8 mouse cellular contexts compared by ENCODE assay signal in genomic region chr1:60567321-60567720, GRCm38 (mm10). TPM values are rescaled to one million over a fixed set of nuclear protein-coding genes. Genes with fewer than 3 reads are reported as not detected.
DNase-seq lines count a peak whose midpoint lies in the region; ATAC-seq lines count a peak whose summit lies in the region.

No protein-coding gene starts in this region.

- peak overlapping the region; percentile 97 for H3K27ac ChIP-seq in heart, embryonic 11.5 days (ENCODE audit: low read depth, low read length)
- H3K27ac ChIP-seq in forebrain, embryonic 16.5 days (ENCODE audit: low read length) = peak overlapping the region; percentile 95
- peak overlapping the region; percentile 77 for H3K27ac ChIP-seq in liver, embryonic 15.5 days (replicated peaks)

- peak overlapping the region; percentile 79 for H3K4me2 ChIP-seq in heart, embryonic 11.5 days
- peak overlapping the region; percentile 57 for H3K4me2 ChIP-seq in forebrain, embryonic 16.5 days (ENCODE audit: low read length)
- peak overlapping the region; percentile 70 for H3K4me2 ChIP-seq in liver, embryonic 15.5 days

- H3K4me1 ChIP-seq in heart, embryonic 11.5 days (ENCODE audit: control insufficient read depth, insufficient read depth, low read length) = peaks cover 11% of the 10 kb centered on the region; the same call in 1 of the 2 replicates
- H3K4me1 ChIP-seq in forebrain, embryonic 16.5 days (replicated peaks; ENCODE audit: control insufficient read depth, insufficient read depth, low read length) = peaks cover 6% of the 10 kb centered on the region
- H3K4me1 ChIP-seq in liver, embryonic 15.5 days (replicated peaks) = peaks cover 9% of the 10 kb centered on the region; the same call in 1 of the 2 replicates

- H3K36me3 ChIP-seq in heart, embryonic 11.5 days (ENCODE audit: control insufficient read depth, insufficient read depth, low read length) = no peaks in the 10 kb centered on the region
- H3K36me3 ChIP-seq in forebrain, embryonic 16.5 days (ENCODE audit: control insufficient read depth, insufficient read depth) = no peaks in the 10 kb centered on the region
- H3K36me3 ChIP-seq in liver, embryonic 15.5 days (replicated peaks) = no peaks in the 10 kb centered on the region

- DNase-seq in heart, postnatal 14 days = no peak
- peak; percentile 22 for DNase-seq in CD4-positive helper T cell, adult 2 months (ENCODE audit: low read depth, low spot score)
- no peak for DNase-seq in gastrocnemius, postnatal 25 days
- DNase-seq in ovary, postnatal 36 days (ENCODE audit: low spot score) = no peak
- no peak for DNase-seq in spleen, postnatal 14 days (ENCODE audit: low spot score in 2 of 2)

- peak overlapping the region; percentile 98 for H3K9ac ChIP-seq in heart, embryonic 11.5 days (ENCODE audit: low read depth, low read length)
- peak overlapping the region; percentile 87 for H3K9ac ChIP-seq in forebrain, embryonic 16.5 days (replicated peaks; ENCODE audit: low read depth, low read length)
- peak overlapping the region; percentile 43; the same call in 1 of the 2 replicates for H3K9ac ChIP-seq in liver, embryonic 15.5 days

- H3K4me3 ChIP-seq in heart, embryonic 11.5 days (ENCODE audit: low read depth, low read length) = peak overlapping the region; percentile 100
- peak overlapping the region; percentile 62 for H3K4me3 ChIP-seq in forebrain, embryonic 16.5 days (replicated peaks; ENCODE audit: low read length)
- peak overlapping the region; percentile 69 for H3K4me3 ChIP-seq in liver, embryonic 15.5 days (replicated peaks)

- intact Hi-C loops in heart, postnatal 14 days (cut with DNase I) = loop anchor here (2.0 to 10.0 kb wide), 6 partner anchors 40 to 387 kb away; partner anchors contain the start of gene Cd28

- no peak for ATAC-seq in heart, embryonic 11.5 days (replicated peaks; ENCODE audit: insufficient number of reproducible peaks, low FRiP score, low TSS enrichment)
- no peak for ATAC-seq in forebrain, embryonic 16.5 days
- ATAC-seq in liver, embryonic 15.5 days (ENCODE audit: insufficient read depth) = no peak

- no peaks in the 10 kb centered on the region for H3K27me3 ChIP-seq in heart, embryonic 11.5 days (ENCODE audit: control insufficient read depth, insufficient read depth, low read length)
- no peaks in the 10 kb centered on the region for H3K27me3 ChIP-seq in forebrain, embryonic 16.5 days (replicated peaks; ENCODE audit: control insufficient read depth, insufficient read depth, low read length)
- H3K27me3 ChIP-seq in liver, embryonic 15.5 days = peaks cover 49% of the 10 kb centered on the region

- H3K9me3 ChIP-seq in heart, embryonic 11.5 days (replicated peaks; ENCODE audit: control insufficient read depth, low read length) = no peaks in the 10 kb centered on the region
- no peaks in the 10 kb centered on the region for H3K9me3 ChIP-seq in forebrain, embryonic 16.5 days (ENCODE audit: control insufficient read depth, low read length)
- H3K9me3 ChIP-seq in liver, embryonic 15.5 days (replicated peaks) = no peaks in the 10 kb centered on the region

- 21% methylated on average over 5 of the region's 5 CpGs for WGBS in heart, embryonic 11.5 days (ENCODE audit: insufficient replicate concordance)
- 23% methylated on average over 5 of the region's 5 CpGs for WGBS in forebrain, embryonic 16.5 days
- WGBS in liver, embryonic 15.5 days (ENCODE audit: insufficient replicate concordance) = 23% methylated on average over 5 of the region's 5 CpGs

RNA-seq across cellular contexts. Expression of gene Raph1, which starts 0.4 kb away (rescaled TPM):
- polyA plus RNA-seq in heart, embryonic 11.5 days (2014; fragmentation: Nextera tagmentation; extraction: Ambion mirVana) = 56.7 and 66.0 TPM in 2 replicates
- 100 to 1,000 TPM; 155 to 156 TPM for total RNA-seq in heart, postnatal 14 days (2021)
- 18.9 and 21.8 TPM in 2 replicates for polyA plus RNA-seq in forebrain, embryonic 16.5 days (2015; fragmentation: Nextera tagmentation; extraction: Ambion mirVana)
- polyA plus RNA-seq in liver, embryonic 15.5 days (2015; fragmentation: Nextera tagmentation; extraction: Ambion mirVana) = 27.2 and 28.1 TPM in 2 replicates
- total RNA-seq in gastrocnemius, postnatal 25 days (2021) = 10 to 100 TPM; 21.8 to 23.3 TPM

Comparison
In these comparisons a context has a peak if more than half of its experiments do, and no peak if none do; other contexts are left out.
1. H3K9ac ChIP-seq: peak in every context shown above with its lines; median percentile 98 in heart, embryonic 11.5 days; 87 in forebrain, embryonic 16.5 days; 43 in liver, embryonic 15.5 days.